Mouse (Mus musculus): Measurements from ENCODE around the gene Tmeff1.

DNA sequence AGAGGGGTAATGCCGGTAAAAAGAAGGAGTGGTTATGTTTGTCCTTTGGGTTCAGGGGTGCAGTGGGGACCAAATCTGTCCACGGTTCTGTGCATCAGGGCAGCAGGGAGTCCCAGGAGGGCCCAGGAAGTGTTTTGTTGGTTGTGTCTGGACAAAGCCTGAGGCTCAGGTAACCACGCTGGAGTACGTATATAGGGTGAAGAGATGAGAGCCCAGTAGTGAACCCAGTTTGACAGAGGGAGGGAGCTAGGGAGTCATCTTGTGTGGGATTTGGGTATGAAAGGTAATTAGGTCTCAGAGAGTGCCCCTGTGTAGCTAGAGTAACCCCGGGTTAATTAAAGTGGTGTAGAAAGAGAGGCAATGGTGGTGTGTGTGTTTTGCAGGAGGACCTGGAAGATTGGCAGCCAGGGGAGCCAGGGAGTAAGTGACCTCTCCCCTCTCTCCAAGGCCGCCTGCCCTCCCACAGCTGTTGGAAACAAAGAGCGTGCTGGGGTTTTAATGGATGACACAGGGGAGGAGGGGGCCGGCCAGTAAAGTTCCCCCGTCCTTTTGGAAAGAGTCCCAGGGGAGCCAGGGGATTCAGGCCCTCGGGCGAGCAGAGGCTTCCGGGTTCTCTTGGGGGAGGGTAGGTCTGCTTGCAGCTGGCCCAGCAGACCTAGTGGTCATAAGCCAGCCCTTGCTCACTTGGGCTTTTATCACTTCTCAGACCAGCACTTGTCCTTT, 1.3 kb downstream of the Tmeff1 start:
- TF ChIP-seq CTCF (IDR thresholded peaks at IDR 0.05; ENCODE audit: extremely low read depth, insufficient read depth, insufficient read length, insufficient replicate concordance) (no peak), POLR2A (IDR thresholded peaks at IDR 0.05; ENCODE audit: low read depth, low read length) (no peak)
